Mouse (Mus musculus): ENCODE measurements around the gene Samd1. TPM values are rescaled to one million over a fixed set of nuclear protein-coding genes. Genes with fewer than 3 reads are reported as not detected.
A peak's percentile ranks its signal among the peaks of the same experiment; 100 is the strongest.
"Not testable (repeated sequence)": the region's sequence is repeated elsewhere in the genome, so short reads cannot be mapped to it uniquely, and the experiment has no call there.

The Samd1 gene
- polyA plus RNA-seq, 1 experiment from 2014 or later, result 3.6 TPM

DNA sequence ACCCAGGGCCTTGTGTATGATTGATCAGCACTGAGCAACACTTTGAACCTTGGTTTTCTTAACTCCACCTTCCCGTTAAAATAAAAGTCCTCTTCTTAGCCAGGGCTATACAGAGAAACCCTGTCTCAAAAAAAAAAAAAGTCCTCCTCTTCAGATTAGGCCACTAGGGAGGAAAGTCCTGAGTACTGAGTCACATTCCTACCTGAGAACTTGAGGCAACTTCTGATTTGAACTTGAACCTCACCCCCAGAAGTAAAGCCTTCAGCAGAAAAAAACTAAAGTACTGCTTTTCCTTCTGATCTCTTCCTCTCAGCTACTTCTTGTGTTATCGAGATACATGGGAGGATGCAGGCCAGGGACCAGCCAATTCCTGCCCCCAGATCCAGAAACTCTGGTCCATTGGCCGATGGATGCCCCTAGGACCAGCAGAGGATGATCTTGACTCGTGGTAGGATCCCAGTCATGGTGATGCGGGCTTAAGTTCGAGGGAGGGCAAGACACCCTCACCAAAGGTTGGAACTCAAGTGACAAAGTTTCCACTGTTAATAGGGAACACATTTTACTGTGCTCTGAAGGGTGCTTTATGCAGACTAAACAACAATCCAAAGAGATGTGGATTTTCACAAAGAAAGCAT, 6.3 kb downstream of the Samd1 start:
- Histone ChIP-seq H3K27me3 (ENCODE audit: control insufficient read depth, insufficient read depth, low read depth, low read length) (no peaks in the 10 kb centered on the region), H3K4me2 (ENCODE audit: low read depth, low read length) (peak overlapping the region; percentile 88), H3K27ac (ENCODE audit: low read length) (no peak overlapping the region; the same call in 1 of the 2 replicates), H3K9ac (ENCODE audit: low read depth, low read length) (no peak overlapping the region), H3K9me3 (replicated peaks; ENCODE audit: control insufficient read depth, low read length) (no peaks in the 10 kb centered on the region), H3K4me3 (ENCODE audit: low read depth, low read length) (peak overlapping the region; percentile 68), H3K36me3 (ENCODE audit: control insufficient read depth, insufficient read depth) (peaks cover 28% of the 10 kb centered on the region), H3K4me1 (ENCODE audit: control insufficient read depth, low read depth, low read length) (peaks cover 33% of the 10 kb centered on the region)
- WGBS (ENCODE audit: insufficient replicate concordance), result 65% methylated on average over 6 of the region's 6 CpGs
- ATAC-seq (ENCODE audit: low read depth), result no peak

DNA sequence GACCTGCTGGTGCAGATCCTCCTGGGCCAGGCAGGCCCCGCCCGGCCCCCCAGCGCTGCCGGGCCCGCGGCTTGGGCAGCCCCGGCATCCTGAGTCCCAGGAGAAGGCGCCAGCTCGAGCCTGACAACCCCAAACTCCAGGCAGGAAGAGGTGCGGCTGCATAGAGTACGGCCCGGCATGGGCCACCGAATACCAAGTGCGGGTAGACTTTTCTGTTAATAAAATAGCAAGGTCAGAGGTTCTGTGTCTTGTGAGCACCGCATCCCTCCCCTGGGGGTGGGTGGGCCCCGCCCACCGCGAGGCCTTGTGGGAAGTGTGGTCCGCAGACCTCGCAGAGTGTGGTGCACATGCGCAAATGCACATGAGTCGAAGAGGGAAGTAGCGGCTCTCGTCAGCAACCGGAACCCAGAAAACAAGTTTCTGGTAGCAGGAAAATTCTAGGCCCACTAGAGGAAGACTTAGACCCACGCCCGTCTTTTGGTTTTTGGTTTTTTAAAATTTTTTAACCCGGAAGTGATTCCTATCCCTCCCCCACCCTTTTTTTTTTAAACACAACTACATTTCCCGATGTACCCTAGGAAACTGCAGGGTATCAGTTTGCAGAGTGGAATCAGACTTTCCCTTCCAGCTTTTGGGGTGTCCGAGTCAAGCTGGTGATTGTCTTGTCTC, 7.2 kb downstream of the Samd1 start:
- H3K4me2 ChIP-seq (ENCODE audit: low read depth, low read length), result peak overlapping the region; percentile 88
- under 1% methylated on average over 30 of the region's 30 CpGs for WGBS (ENCODE audit: insufficient replicate concordance)
- peaks cover 22% of the 10 kb centered on the region for H3K36me3 ChIP-seq (ENCODE audit: control insufficient read depth, insufficient read depth)
- peak overlapping the region; percentile 68 for H3K4me3 ChIP-seq (ENCODE audit: low read depth, low read length)
- H3K9ac ChIP-seq (ENCODE audit: low read depth, low read length), result peak overlapping the region; percentile 65
- peaks cover 3% of the 10 kb centered on the region for H3K27me3 ChIP-seq (ENCODE audit: control insufficient read depth, insufficient read depth, low read depth, low read length)
- ATAC-seq (ENCODE audit: low read depth), result peak; percentile 92
- peak overlapping the region; percentile 67 for H3K27ac ChIP-seq (ENCODE audit: low read length)
- H3K4me1 ChIP-seq (ENCODE audit: control insufficient read depth, low read depth, low read length), result peaks cover 23% of the 10 kb centered on the region
- no peaks in the 10 kb centered on the region for H3K9me3 ChIP-seq (replicated peaks; ENCODE audit: control insufficient read depth, low read length)

DNA sequence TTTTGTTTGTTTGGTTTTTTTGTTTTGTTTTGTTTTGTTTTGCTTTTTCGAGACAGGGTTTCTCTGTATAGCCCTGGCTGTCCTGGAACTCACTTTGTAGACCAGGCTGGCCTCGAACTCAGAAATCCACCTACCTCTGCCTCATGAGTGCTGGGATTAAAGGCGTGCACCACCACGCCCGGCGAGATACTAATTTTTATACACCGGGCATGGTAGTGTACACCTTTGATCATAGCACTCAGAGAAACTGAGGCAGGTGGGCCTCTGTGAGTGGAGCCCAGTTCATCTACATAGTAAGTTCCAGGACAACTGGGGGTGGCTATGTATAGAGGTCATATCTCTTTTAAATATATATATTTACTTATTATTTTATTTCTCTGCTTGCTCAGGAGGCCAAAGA, 8.0 kb downstream of the Samd1 start:
- not testable (repeated sequence) for H3K4me2 ChIP-seq (ENCODE audit: low read depth, low read length); H3K9ac ChIP-seq (ENCODE audit: low read depth, low read length); H3K4me3 ChIP-seq (ENCODE audit: low read depth, low read length); ATAC-seq (ENCODE audit: low read depth); H3K9me3 ChIP-seq (replicated peaks; ENCODE audit: control insufficient read depth, low read length); H3K27ac ChIP-seq (ENCODE audit: low read length)
- peaks cover 11% of the 10 kb centered on the region for H3K27me3 ChIP-seq (ENCODE audit: control insufficient read depth, insufficient read depth, low read depth, low read length)
- 77% methylated on average over 7 of the region's 7 CpGs for WGBS (ENCODE audit: insufficient replicate concordance)
- peaks cover 14% of the 10 kb centered on the region for H3K36me3 ChIP-seq (ENCODE audit: control insufficient read depth, insufficient read depth)
- H3K4me1 ChIP-seq (ENCODE audit: control insufficient read depth, low read depth, low read length), result peaks cover 19% of the 10 kb centered on the region

DNA sequence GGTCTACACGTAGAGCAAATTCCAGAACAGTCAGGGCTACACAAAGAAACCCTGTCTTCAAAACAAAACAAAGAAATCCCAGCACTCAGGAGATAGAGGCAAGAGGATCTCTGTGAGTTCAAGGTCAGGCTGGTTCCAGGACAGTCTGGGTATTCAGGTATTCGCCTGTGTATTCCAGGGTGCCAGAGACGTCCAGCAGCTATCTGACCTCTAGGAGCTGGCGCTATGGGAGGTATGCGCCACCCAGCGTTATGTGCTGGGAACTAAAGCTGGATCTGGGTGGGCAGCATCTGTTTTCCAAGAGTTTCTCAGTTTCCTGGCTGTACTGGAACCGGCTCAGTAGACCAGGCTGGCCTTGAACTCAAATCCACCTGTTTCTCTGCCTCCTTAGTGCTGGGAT, 10.9 kb downstream of the Samd1 start:
- 43% methylated on average over 7 of the region's 7 CpGs for WGBS (ENCODE audit: insufficient replicate concordance)
- no peak overlapping the region for H3K4me3 ChIP-seq (ENCODE audit: low read depth, low read length)

DNA sequence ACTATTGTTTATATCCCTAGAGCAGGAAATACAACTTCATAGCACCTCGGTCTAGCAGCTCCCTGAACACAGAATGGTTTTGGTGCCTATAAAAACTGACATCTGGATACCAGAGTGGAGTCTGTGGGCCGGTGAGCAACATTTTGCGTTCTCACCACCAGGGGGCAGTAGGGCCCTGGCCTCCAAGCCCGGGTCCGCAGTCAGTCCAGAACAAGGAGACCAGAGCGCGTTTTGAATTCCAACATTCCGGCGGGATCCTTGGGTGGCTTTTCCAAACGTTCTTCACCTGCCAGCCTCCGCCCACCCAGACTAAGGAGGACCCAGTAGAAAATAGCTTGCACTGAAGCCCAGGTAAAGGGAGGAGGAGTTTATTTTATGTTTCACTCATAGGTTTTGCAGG, 12.4 kb downstream of the Samd1 start:
- Histone ChIP-seq H3K27me3 (ENCODE audit: control insufficient read depth, insufficient read depth, low read depth, low read length) (peaks cover 44% of the 10 kb centered on the region), H3K4me1 (ENCODE audit: control insufficient read depth, low read depth, low read length) (peaks cover 15% of the 10 kb centered on the region), H3K36me3 (ENCODE audit: control insufficient read depth, insufficient read depth) (no peaks in the 10 kb centered on the region), H3K4me2 (ENCODE audit: low read depth, low read length) (no peak overlapping the region), H3K4me3 (ENCODE audit: low read depth, low read length) (no peak overlapping the region), H3K27ac (ENCODE audit: low read length) (no peak overlapping the region), H3K9me3 (replicated peaks; ENCODE audit: control insufficient read depth, low read length) (no peaks in the 10 kb centered on the region), H3K9ac (ENCODE audit: low read depth, low read length) (no peak overlapping the region)
- 1% methylated on average over 11 of the region's 11 CpGs for WGBS (ENCODE audit: insufficient replicate concordance)
- no peak; the same call in 1 of the 2 replicates for ATAC-seq (ENCODE audit: low read depth)

More for the DNA sequence above, 10.9 kb downstream of the Samd1 start:
- ATAC-seq (ENCODE audit: low read depth), result no peak
- H3K4me2 ChIP-seq (ENCODE audit: low read depth, low read length), result no peak overlapping the region
- H3K9me3 ChIP-seq (replicated peaks; ENCODE audit: control insufficient read depth, low read length), result no peaks in the 10 kb centered on the region
- H3K9ac ChIP-seq (ENCODE audit: low read depth, low read length), result no peak overlapping the region
- H3K27me3 ChIP-seq (ENCODE audit: control insufficient read depth, insufficient read depth, low read depth, low read length), result peaks cover 40% of the 10 kb centered on the region
- peaks cover 24% of the 10 kb centered on the region for H3K4me1 ChIP-seq (ENCODE audit: control insufficient read depth, low read depth, low read length)
- no peak overlapping the region for H3K27ac ChIP-seq (ENCODE audit: low read length)
- no peaks in the 10 kb centered on the region for H3K36me3 ChIP-seq (ENCODE audit: control insufficient read depth, insufficient read depth)

DNA sequence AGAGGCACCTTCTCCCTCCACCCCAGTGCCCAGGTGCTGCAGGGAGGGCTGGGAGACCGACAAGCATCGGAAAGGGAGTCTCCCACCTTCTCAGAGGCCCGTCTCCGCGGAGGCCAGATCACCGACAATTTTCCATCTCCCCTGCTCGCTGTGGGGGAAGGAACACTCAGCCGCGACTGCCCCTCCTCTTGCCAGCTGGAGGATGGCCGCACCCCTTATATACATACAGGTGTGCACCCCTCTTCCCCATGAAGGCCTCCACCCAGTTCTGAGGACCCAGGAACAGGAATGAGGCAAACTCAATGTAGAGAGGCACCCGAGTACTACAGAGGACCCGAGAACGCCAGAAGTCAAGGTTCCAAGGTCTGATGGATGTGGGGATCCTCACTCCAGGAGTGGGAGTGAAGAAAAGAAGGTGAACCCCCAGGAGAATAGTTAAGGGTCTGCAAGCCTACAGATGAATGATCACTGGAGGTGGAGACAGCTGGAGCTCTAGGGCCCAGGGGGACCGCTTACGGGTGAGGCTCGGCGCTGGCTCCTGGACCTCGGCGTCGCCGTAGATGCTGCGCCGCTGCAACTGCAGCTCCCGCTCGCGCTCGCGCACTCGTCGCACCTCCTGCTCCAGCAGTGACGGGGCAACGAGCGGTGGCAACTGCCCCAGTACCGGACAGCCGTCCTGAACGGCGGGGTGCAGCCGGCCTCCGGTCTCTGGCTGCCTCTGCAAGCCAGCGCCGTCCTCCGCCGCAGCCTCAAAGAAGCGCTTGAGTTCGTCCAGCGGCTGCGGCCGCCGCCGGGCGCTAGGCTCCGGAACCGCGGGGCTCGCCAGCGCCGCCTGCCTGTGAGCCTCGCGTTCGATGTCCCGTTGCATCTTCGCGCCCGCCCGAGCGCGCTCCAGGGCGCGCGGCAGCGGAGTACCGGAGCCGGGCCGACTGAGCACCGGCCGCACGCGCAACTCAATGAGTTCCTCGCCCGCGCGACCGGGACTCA, 13.4 kb downstream of the Samd1 start:
- H3K4me2 ChIP-seq (ENCODE audit: low read depth, low read length), result peak overlapping the region; percentile 76
- WGBS (ENCODE audit: insufficient replicate concordance), result 1% methylated on average over 83 of the region's 83 CpGs
- H3K4me1 ChIP-seq (ENCODE audit: control insufficient read depth, low read depth, low read length), result peaks cover 12% of the 10 kb centered on the region
- H3K4me3 ChIP-seq (ENCODE audit: low read depth, low read length), result peak overlapping the region; percentile 54
- H3K36me3 ChIP-seq (ENCODE audit: control insufficient read depth, insufficient read depth), result no peaks in the 10 kb centered on the region
- H3K9ac ChIP-seq (ENCODE audit: low read depth, low read length), result no peak overlapping the region
- ATAC-seq (ENCODE audit: low read depth), result peak; percentile 39
- H3K27ac ChIP-seq (ENCODE audit: low read length), result no peak overlapping the region
- peaks cover 44% of the 10 kb centered on the region for H3K27me3 ChIP-seq (ENCODE audit: control insufficient read depth, insufficient read depth, low read depth, low read length)
- no peaks in the 10 kb centered on the region for H3K9me3 ChIP-seq (replicated peaks; ENCODE audit: control insufficient read depth, low read length)

DNA sequence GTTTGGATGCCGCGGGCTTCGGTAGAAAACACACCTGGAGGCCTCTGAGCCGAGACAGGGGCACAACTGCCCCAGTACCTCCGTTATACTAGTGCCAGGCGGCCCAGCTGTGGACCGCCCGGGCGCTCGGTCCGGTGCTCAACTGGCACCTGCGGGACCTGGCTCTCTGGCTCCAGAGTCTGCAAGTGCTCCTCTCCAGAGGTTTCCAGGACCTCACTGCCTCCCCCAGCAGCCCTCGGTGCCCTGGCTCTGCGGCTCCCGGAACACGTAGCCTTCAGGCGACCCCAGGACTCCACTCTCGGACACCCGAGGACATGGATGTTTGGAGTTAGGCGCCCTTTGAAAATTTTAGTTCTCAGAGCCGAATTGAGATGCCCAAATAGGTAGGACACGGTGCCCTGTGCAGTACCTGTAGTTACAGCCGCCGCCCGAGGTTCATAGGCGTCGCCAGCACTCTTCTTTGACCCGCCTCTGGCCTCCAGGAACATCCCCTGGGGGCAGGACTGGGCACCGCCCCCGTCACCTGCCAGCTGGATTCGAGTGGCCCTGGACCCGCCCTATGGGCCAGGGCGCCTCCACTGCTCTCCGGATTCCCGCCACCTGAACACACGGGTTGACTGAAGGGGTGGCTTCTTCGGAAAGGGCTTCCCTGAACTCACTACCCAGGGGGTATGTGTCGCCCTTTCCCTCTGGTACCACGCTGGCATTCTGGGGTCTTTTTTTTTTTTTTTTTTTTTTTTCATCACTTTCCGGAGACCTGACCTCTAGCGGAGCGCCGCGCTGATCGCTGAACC, 14.4 kb downstream of the Samd1 start, which contains the start of gene 2210011C24Rik:
Gene 2210011C24Rik (minus strand): TSS at position 467 of the 794 bp plus-strand sequence.
- Histone ChIP-seq H3K27ac (ENCODE audit: low read length) (no peak within 1 kb of the TSS), H3K9ac (ENCODE audit: low read depth, low read length) (no peak within 1 kb of the TSS), H3K4me2 (ENCODE audit: low read depth, low read length) (peak within 1 kb of the TSS; percentile 76), H3K9me3 (replicated peaks; ENCODE audit: control insufficient read depth, low read length) (no peaks in the 10 kb centered on the region), H3K27me3 (ENCODE audit: control insufficient read depth, insufficient read depth, low read depth, low read length) (peaks cover 44% of the 10 kb centered on the region), H3K4me3 (ENCODE audit: low read depth, low read length) (peak within 1 kb of the TSS; percentile 54), H3K36me3 (ENCODE audit: control insufficient read depth, insufficient read depth) (no peaks in the 10 kb centered on the region), H3K4me1 (ENCODE audit: control insufficient read depth, low read depth, low read length) (peaks cover 12% of the 10 kb centered on the region)
- peak; percentile 32; the same call in 1 of the 2 replicates for ATAC-seq (ENCODE audit: low read depth)
- WGBS (ENCODE audit: insufficient replicate concordance), result 2% methylated on average over 45 of the region's 45 CpGs

DNA sequence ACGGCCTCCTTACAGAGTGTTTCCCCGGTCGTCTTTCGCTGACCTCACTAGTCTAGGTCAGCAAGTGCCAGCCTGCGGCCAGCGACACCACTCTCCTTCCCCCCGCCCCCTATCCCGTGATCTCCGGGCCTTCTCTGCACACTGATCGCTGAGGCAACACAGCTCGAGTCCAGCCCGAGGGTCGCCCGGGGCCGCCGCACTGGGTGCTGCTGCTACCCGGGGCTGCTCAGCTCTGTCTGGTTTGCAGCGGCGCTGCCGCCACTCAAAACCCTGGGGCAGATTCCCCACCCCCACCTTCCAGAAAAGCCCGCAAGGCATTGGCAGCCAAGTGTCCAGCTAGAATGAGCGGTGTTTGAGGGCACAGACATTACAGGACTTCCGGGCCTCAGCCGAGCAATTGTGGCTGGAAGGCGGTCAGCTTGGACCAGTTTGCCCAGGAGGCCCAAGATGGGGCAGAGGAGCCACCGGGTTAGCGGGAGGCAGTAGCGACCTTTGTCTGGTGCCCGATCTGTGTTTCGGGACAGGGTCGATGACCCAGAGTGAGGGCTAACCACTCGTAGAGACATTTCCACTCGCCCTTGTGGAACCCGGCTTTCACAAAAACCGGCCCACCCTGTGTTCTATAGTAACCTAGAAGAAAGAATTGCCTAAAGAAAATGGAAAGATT, 15.2 kb downstream of the Samd1 start:
- H3K9me3 ChIP-seq (replicated peaks; ENCODE audit: control insufficient read depth, low read length), result no peaks in the 10 kb centered on the region
- ATAC-seq (ENCODE audit: low read depth), result 0 out of 2 replicates have a peak, but pooled peaks have one; percentile 23
- no peaks in the 10 kb centered on the region for H3K36me3 ChIP-seq (ENCODE audit: control insufficient read depth, insufficient read depth)
- peaks cover 12% of the 10 kb centered on the region for H3K4me1 ChIP-seq (ENCODE audit: control insufficient read depth, low read depth, low read length)
- peak overlapping the region; percentile 76 for H3K4me2 ChIP-seq (ENCODE audit: low read depth, low read length)
- no peak overlapping the region for H3K27ac ChIP-seq (ENCODE audit: low read length)
- peak overlapping the region; percentile 54 for H3K4me3 ChIP-seq (ENCODE audit: low read depth, low read length)
- H3K27me3 ChIP-seq (ENCODE audit: control insufficient read depth, insufficient read depth, low read depth, low read length), result peaks cover 48% of the 10 kb centered on the region
- 10% methylated on average over 35 of the region's 35 CpGs for WGBS (ENCODE audit: insufficient replicate concordance)
- no peak overlapping the region for H3K9ac ChIP-seq (ENCODE audit: low read depth, low read length)

Data from liver, embryonic 16.5 days (tissue).